Mouse (Mus musculus) liver, embryonic 16.5 days (tissue): Measurements from ENCODE around the gene Pcgf2. TPM values are rescaled to one million over a fixed set of nuclear protein-coding genes. Genes with fewer than 3 reads are reported as not detected.

ENCODE experiments used
- ATAC-seq: fragments of 200-750 bp; cut with Nextera tagmentation; 2 replicates; pipeline ENCODE4 v1.8.0; 2017; ENCODE audit warnings: low read depth, mild to moderate bottlenecking, moderate number of reproducible peaks, moderate library complexity
- H3K27ac ChIP-seq: fragments of 300-500 bp; sonication (generic); 2 replicates; pipeline ENCODE4 v1.5.1; 2014; ENCODE audit warnings: mild to moderate bottlenecking, low read length
- H3K27me3 ChIP-seq: fragments of 300-500 bp; sonication (generic); 2 replicates; pipeline ENCODE4 v1.6.1; 2014; ENCODE audit warnings: low read depth, low read length, mixed read lengths; ENCODE audit not compliant: control insufficient read depth, insufficient read depth
- H3K36me3 ChIP-seq: fragments of 300-500 bp; sonication (generic); 2 replicates; pipeline ENCODE4 v1.6.1; 2014; ENCODE audit warnings: mild to moderate bottlenecking; ENCODE audit not compliant: control insufficient read depth, insufficient read depth
- H3K4me1 ChIP-seq: fragments of 300-500 bp; sonication (generic); 2 replicates; pipeline ENCODE4 v1.6.1; 2014; ENCODE audit warnings: low read depth, low read length, mixed read lengths; ENCODE audit not compliant: control insufficient read depth
- H3K4me2 ChIP-seq: fragments of 300-500 bp; sonication (generic); 2 replicates; pipeline ENCODE4 v1.6.1; 2014; ENCODE audit warnings: low read depth, low read length, mixed read lengths
- H3K4me3 ChIP-seq: fragments of 300-500 bp; sonication (generic); 2 replicates; pipeline ENCODE4 v1.5.1; 2014; ENCODE audit warnings: low read depth, mild to moderate bottlenecking, low read length
- H3K9ac ChIP-seq: fragments of 300-500 bp; sonication (generic); 2 replicates; pipeline ENCODE4 v1.6.1; 2014; ENCODE audit warnings: low read depth, low read length
- H3K9me3 ChIP-seq: fragments of 300-500 bp; sonication (generic); replicated peaks from 2 replicates; pipeline ENCODE4 v1.6.1; 2016; ENCODE audit warnings: low read length; ENCODE audit not compliant: control insufficient read depth
- WGBS: fragments of 180-500 bp; shearing (Covaris S2); extraction: QIAGEN DNeasy Blood & Tissue Kit; methylation state at CpG from one replicate; pipeline ENCODE4 v1.1.7; 2014; ENCODE audit not compliant: insufficient replicate concordance; 5-methylcytosine and 5-hydroxymethylcytosine counted together
- microRNA-seq: library from miRNA; unstranded; fragments of <30 nt; microRNA quantifications from one replicate; pipeline ENCODE4, GENCODE M21; 2016
- polyA plus RNA-seq: library from polyadenylated mRNA; unstranded; fragments of >200 nt; fragmentation: Nextera tagmentation; extraction: Ambion mirVana; gene quantifications from 2 replicates; pipeline ENCODE4 v1.2.1, GENCODE M21; 2015

Gene Pcgf2
- polyA plus RNA-seq, 1 experiment from 2014 or later, result 2.1 TPM

- 50% methylated on average over 8 of the region's 8 CpGs for WGBS
- Histone ChIP-seq H3K4me3 (no peak overlapping the region), H3K9me3 (no peaks in the 10 kb centered on the region), H3K27me3 (no peaks in the 10 kb centered on the region), H3K4me2 (no peak overlapping the region), H3K36me3 (no peaks in the 10 kb centered on the region), H3K4me1 (no peaks in the 10 kb centered on the region), H3K27ac (no peak overlapping the region), H3K9ac (no peak overlapping the region)
- ATAC-seq, result no peak
Observed at GRCm38 (mm10) chr11:97643380-97644055, 56.8 kb downstream of the Pcgf2 start.

- WGBS, result 34% methylated on average over 2 of the region's 2 CpGs
- no peaks in the 10 kb centered on the region for H3K9me3 ChIP-seq
- H3K4me2 ChIP-seq, result no peak overlapping the region
- H3K27me3 ChIP-seq, result no peaks in the 10 kb centered on the region
- no peak overlapping the region for H3K9ac ChIP-seq
- no peak for ATAC-seq
- H3K36me3 ChIP-seq, result no peaks in the 10 kb centered on the region
- H3K27ac ChIP-seq, result no peak overlapping the region
- H3K4me3 ChIP-seq, result no peak overlapping the region
- H3K4me1 ChIP-seq, result no peaks in the 10 kb centered on the region
Observed at GRCm38 (mm10) chr11:97642746-97643145, 57.6 kb downstream of the Pcgf2 start.

- H3K4me2 ChIP-seq, result no peak overlapping the region
- H3K27me3 ChIP-seq, result no peaks in the 10 kb centered on the region
- no peaks in the 10 kb centered on the region for H3K36me3 ChIP-seq
- no peak overlapping the region for H3K4me3 ChIP-seq
- H3K4me1 ChIP-seq, result no peaks in the 10 kb centered on the region
- no peak overlapping the region for H3K27ac ChIP-seq
- H3K9ac ChIP-seq, result no peak overlapping the region
- 17% methylated on average over 8 of the region's 8 CpGs for WGBS
- H3K9me3 ChIP-seq, result no peaks in the 10 kb centered on the region
- ATAC-seq, result no peak
Observed at GRCm38 (mm10) chr11:97641668-97642067, 58.6 kb downstream of the Pcgf2 start.

Small RNA genes lying within 50 kb of the gene (microRNA-seq; reads per million reads assigned to microRNA genes)
- not detected for gene Gm24158
- not detected for gene Mir6927
- gene Mir8102, result not detected

Other genes starting within 250 kb of the Pcgf2 start
- gene 4933428G20Rik, start 200.2 kb downstream of the Pcgf2 start, polyA plus RNA-seq, result 0.46 and 0.59 TPM in 2 replicates
- not detected in 2 replicates for gene Srcin1, start 124.3 kb downstream of the Pcgf2 start, polyA plus RNA-seq
- 0.11 and 0.24 TPM in 2 replicates for gene Epop, start 70.8 kb downstream of the Pcgf2 start, polyA plus RNA-seq
- 0.16 and 0.21 TPM in 2 replicates for gene Mllt6, start 37.1 kb downstream of the Pcgf2 start, polyA plus RNA-seq
- gene Cisd3, start 14.7 kb downstream of the Pcgf2 start, polyA plus RNA-seq, result 16.5 and 19.8 TPM in 2 replicates
- 200 and 219 TPM in 2 replicates for gene Psmb3, start 2.9 kb upstream of the Pcgf2 start, polyA plus RNA-seq
- gene Pip4k2b, start 44.2 kb upstream of the Pcgf2 start, polyA plus RNA-seq, result 0.35 and 0.65 TPM in 2 replicates
- gene Cwc25, start 66.1 kb upstream of the Pcgf2 start, polyA plus RNA-seq, result 5.4 and 6.0 TPM in 2 replicates
- not detected in 2 replicates for gene 1700001P01Rik, start 75.4 kb upstream of the Pcgf2 start, polyA plus RNA-seq
- 232 and 261 TPM in 2 replicates for gene Rpl23, start 81.9 kb upstream of the Pcgf2 start, polyA plus RNA-seq
- 32.3 and 38.3 TPM in 2 replicates for gene Lasp1, start 98.5 kb upstream of the Pcgf2 start, polyA plus RNA-seq
- gene B230217C12Rik, start 140.3 kb upstream of the Pcgf2 start, polyA plus RNA-seq, result 0.19 and 0.36 TPM in 2 replicates
- 0.39 TPM in 2 replicates for gene Fbxo47, start 183.7 kb upstream of the Pcgf2 start, polyA plus RNA-seq